Mouse (Mus musculus) cerebellum, adult 2 months (tissue): ENCODE measurements around the gene Pld1. TPM values are rescaled to one million over a fixed set of nuclear protein-coding genes. Genes with fewer than 3 reads are reported as not detected.

Experiments used
- DNase-seq, 2 experiments: peaks; one replicate each; pipeline ENCODE4 v3.0.0; 2021
- H3K27ac ChIP-seq: fragments of 200-500 bp; 2 replicates; pipeline ENCODE4 v1.5.1; 2012; ENCODE audit warnings: low read length, control low read depth, inconsistent platforms; ENCODE audit not compliant: insufficient read depth
- H3K27me3 ChIP-seq: fragments of 200-500 bp; 2 replicates; pipeline ENCODE4 v1.6.1; 2012; ENCODE audit warnings: inconsistent platforms, mild to moderate bottlenecking, low read length, moderate library complexity; ENCODE audit not compliant: control insufficient read depth, insufficient read depth
- H3K4me1 ChIP-seq: fragments of 200-500 bp; 2 replicates; pipeline ENCODE4 v1.6.1; 2011; ENCODE audit warnings: low read length; ENCODE audit not compliant: control insufficient read depth, insufficient read depth
- H3K4me3 ChIP-seq: fragments of 200-500 bp; replicated peaks from 2 replicates; pipeline ENCODE3; 2011; ENCODE audit warnings: mild to moderate bottlenecking, low read depth, low read length, control low read depth; ENCODE audit not compliant: insufficient read depth
- CTCF ChIP-seq: fragments of 200-500 bp; IDR thresholded peaks from 2 replicates; pipeline ENCODE4 v1.5.1; 2011; ENCODE audit warnings: low read depth, mild to moderate bottlenecking, control low read depth, low read length, moderate library complexity, borderline replicate concordance; ENCODE audit not compliant: insufficient read depth
- POLR2A ChIP-seq: fragments of 200-500 bp; IDR thresholded peaks from 2 replicates; pipeline ENCODE4 v1.6.1; 2011; ENCODE audit warnings: low read length, control low read depth, borderline replicate concordance; ENCODE audit not compliant: insufficient read depth
- WGBS: fragments of 180-500 bp; shearing (Covaris S2); methylation state at CpG from one replicate; pipeline ENCODE4 v1.1.7; 2018; 5-methylcytosine and 5-hydroxymethylcytosine counted together
- polyA plus RNA-seq: library from polyadenylated mRNA; depleted of rRNA; stranded (reverse); fragments of >200 nt; gene quantifications from 2 replicates; pipeline ENCODE4 v1.2.3, GENCODE M21; 2012; rRNA removed

Gene Pld1
- polyA plus RNA-seq, 1 experiment: 6.0 TPM

GRCm38 (mm10) chr3:28158916-28159315 lies 220.4 kb downstream of the Pld1 start:
- no peak overlapping the region for H3K27ac ChIP-seq
- no peak for TF ChIP-seq POLR2A
- TF ChIP-seq CTCF: no peak
- DNase-seq: no peak
- 95% methylated on average over 3 of the region's 3 CpGs for WGBS
- no peaks in the 10 kb centered on the region for H3K27me3 ChIP-seq
- H3K4me3 ChIP-seq: no peak overlapping the region
- no peaks in the 10 kb centered on the region for H3K4me1 ChIP-seq

GRCm38 (mm10) chr3:28162346-28162745 lies 223.9 kb downstream of the Pld1 start:
- Histone ChIP-seq H3K4me3 (no peak overlapping the region), H3K4me1 (no peaks in the 10 kb centered on the region; the same call in 1 of the 2 replicates), H3K27me3 (no peaks in the 10 kb centered on the region), H3K27ac (no peak overlapping the region)
- no peak for TF ChIP-seq CTCF
- no peak for TF ChIP-seq POLR2A
- DNase-seq: no peak
- WGBS: 96% methylated on average over 4 of the region's 4 CpGs

DNA sequence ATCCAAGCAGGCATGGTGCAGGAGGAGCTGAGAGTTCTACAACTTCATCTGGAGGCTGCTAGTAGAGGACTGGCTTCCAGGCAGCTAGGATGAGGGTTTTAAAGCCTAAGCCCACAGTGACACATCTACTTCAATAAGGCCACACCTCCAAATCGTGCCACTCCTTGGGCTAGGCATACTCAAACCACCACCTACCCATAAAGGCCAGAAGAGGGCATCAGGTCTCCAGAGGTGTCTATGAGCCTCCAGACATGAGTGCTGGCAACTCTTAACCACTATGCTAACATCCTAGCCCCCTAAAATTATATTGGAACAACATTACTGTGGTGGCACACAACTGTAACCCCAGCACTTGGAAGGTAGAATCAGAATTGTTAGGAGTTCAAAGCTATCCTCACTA lies 226.2 kb downstream of the Pld1 start:
- WGBS: 41% methylated on average over 1 of the region's 1 CpGs
- TF ChIP-seq CTCF (no peak), POLR2A (no peak)

DNA sequence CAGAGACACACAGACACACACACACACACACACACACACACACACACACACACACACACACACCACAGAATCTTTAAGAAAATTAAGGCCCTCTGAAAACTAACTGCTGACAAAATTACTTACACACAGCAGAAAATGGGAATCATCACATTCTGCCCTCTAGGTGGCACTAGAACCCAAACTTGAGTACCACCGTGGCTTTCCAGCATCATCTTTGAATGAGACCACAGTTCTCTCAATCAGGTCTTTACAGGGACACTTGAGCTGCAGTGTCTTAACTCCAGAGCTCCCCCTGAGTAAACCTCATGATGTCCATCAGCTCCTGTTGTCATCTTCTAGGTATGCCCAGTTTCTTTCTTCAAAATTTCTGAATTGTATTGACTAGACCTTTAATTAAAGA lies 227.1 kb downstream of the Pld1 start:
- TF ChIP-seq POLR2A (no peak), CTCF (peak; percentile 68; the same call in 1 of the 2 replicates)
- H3K4me1 ChIP-seq: peaks cover 13% of the 10 kb centered on the region
- no peaks in the 10 kb centered on the region for H3K27me3 ChIP-seq
- H3K27ac ChIP-seq: no peak overlapping the region
- 0% methylated on average over 1 of the region's 1 CpGs for WGBS
- H3K4me3 ChIP-seq: no peak overlapping the region
- DNase-seq: peak; percentile 66 to 68

More for the DNA sequence above, 226.2 kb downstream of the Pld1 start:
- Histone ChIP-seq H3K4me1 (peaks cover 12% of the 10 kb centered on the region; the same call in 1 of the 2 replicates), H3K27me3 (no peaks in the 10 kb centered on the region), H3K4me3 (no peak overlapping the region), H3K27ac (no peak overlapping the region)
- no peak for DNase-seq

GRCm38 (mm10) chr3:28167796-28168505 lies 229.5 kb downstream of the Pld1 start:
- DNase-seq: peak; percentile 41 to 71
- 12% methylated on average over 6 of the region's 6 CpGs for WGBS
- H3K27ac ChIP-seq: peak overlapping the region; percentile 49
- no peak overlapping the region for H3K4me3 ChIP-seq
- no peaks in the 10 kb centered on the region for H3K27me3 ChIP-seq
- H3K4me1 ChIP-seq: peaks cover 22% of the 10 kb centered on the region
- TF ChIP-seq CTCF: no peak

DNA sequence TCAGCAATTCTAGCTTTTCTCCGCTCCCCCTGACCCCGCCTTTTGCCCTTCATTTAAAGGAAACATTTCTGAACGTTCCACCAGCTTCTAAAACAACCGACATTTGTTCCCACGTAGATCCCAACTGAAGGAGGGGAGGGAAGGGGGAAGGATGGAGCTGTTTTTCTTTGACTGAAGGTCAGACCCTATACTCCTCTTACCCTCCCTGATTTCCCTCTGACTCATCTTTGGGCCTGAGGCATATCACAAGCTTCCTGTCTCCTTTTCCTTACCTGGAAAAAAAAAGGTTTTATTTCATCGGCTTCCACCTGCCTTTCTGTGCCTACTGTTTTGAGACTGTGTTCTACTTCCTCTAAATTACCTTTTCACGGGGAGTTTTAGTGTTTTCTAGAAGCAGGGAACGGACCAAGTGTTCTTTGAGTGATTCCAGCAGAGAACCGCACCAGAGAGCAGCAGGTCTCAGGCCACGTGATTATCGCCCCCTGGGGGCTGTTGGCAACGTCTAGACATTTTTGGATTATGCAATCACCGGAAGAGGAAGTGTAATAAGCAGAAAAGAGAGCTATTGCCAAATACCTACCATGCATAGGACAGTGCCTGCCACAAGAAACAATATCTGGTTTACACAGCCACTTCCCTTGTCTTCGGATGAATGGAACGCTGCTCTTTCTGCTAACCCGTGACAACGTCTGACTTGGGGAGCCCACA lies 232.6 kb downstream of the Pld1 start:
- WGBS: 22% methylated on average over 17 of the region's 17 CpGs
- peak; percentile 15; the same call in 1 of the 2 replicates for TF ChIP-seq POLR2A
- TF ChIP-seq CTCF: 0 out of 2 replicates have a peak, but pooled peaks have one; percentile 8
- DNase-seq: peak; percentile 77 to 85
- Histone ChIP-seq H3K27me3 (no peaks in the 10 kb centered on the region), H3K4me1 (peaks cover 22% of the 10 kb centered on the region), H3K27ac (0 out of 2 replicates have a peak overlapping the region, but pooled peaks have one; percentile 12), H3K4me3 (peak overlapping the region; percentile 12)

GRCm38 (mm10) chr3:28175997-28176967 lies 237.8 kb downstream of the Pld1 start:
- H3K4me3 ChIP-seq: peak overlapping the region; percentile 32
- TF ChIP-seq POLR2A (no peak), CTCF (no peak)
- H3K4me1 ChIP-seq: peaks cover 5% of the 10 kb centered on the region; the same call in 1 of the 2 replicates
- WGBS: 15% methylated on average over 21 of the region's 21 CpGs
- no peak overlapping the region for H3K27ac ChIP-seq
- DNase-seq: peak; percentile 73 to 87
- no peaks in the 10 kb centered on the region for H3K27me3 ChIP-seq

DNA sequence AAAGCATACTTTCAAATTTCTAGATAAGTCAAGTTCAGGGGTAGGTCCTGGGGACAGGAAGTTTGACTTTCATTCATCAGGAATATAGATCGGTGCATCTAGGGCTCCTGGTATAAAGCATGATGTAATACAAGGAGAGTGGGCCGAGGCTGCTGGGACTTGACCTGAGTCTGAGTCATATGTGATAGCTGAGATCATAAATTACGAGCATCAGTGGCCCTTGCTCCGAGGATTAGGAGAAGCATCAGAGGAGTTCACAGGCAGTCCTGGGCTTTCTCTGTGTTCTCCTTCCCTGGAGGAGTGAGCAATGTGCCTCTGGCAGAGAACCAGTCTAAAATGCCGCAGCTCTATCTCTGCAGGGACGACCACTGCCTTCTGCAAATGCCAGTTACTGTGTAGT lies 239.8 kb downstream of the Pld1 start:
- no peak for DNase-seq
- Histone ChIP-seq H3K27me3 (no peaks in the 10 kb centered on the region), H3K4me1 (no peaks in the 10 kb centered on the region; the same call in 1 of the 2 replicates), H3K4me3 (no peak overlapping the region), H3K27ac (no peak overlapping the region)
- WGBS: 60% methylated on average over 6 of the region's 6 CpGs
- TF ChIP-seq POLR2A (no peak), CTCF (no peak)

Other genes starting within 250 kb of the Pld1 start
- 4.1 and 5.3 TPM in 2 replicates for gene Fndc3b, start 227.4 kb upstream of the Pld1 start, polyA plus RNA-seq
- gene Tmem212, start 42.3 kb upstream of the Pld1 start, polyA plus RNA-seq: 1.6 and 4.5 TPM in 2 replicates